Mouse (Mus musculus) liver, embryonic 14.5 days (tissue): ENCODE measurements around the gene Cpsf6. TPM values are rescaled to one million over a fixed set of nuclear protein-coding genes. Genes with fewer than 3 reads are reported as not detected.
A peak's percentile ranks its signal among the peaks of the same experiment; 100 is the strongest.

Experiments
- ATAC-seq: fragments of 200-750 bp; cut with Nextera tagmentation; 2 replicates; pipeline ENCODE4 v1.8.0; 2017; ENCODE audit warnings: moderate number of reproducible peaks, mild to moderate bottlenecking, moderate library complexity; ENCODE audit not compliant: insufficient read depth
- DNase-seq, 3 experiments: peaks; one replicate each; pipeline ENCODE4 v3.0.0-alpha.2; 2012 to 2013; ENCODE audit warnings: low read depth in 3 of 3, low spot score in 3 of 3
- H3K27ac ChIP-seq: fragments of 300-500 bp; sonication (generic); 2 replicates; pipeline ENCODE4 v1.5.1; 2014; ENCODE audit warnings: moderate library complexity, mild to moderate bottlenecking, control low read depth, inconsistent platforms
- H3K27me3 ChIP-seq: fragments of 300-500 bp; sonication (generic); 2 replicates; pipeline ENCODE4 v1.6.1; 2014; ENCODE audit warnings: mild to moderate bottlenecking, low read length, moderate library complexity; ENCODE audit not compliant: control insufficient read depth, insufficient read depth
- H3K36me3 ChIP-seq: fragments of 300-500 bp; sonication (generic); replicated peaks from 2 replicates; pipeline ENCODE4 v1.6.1; 2014; ENCODE audit warnings: low read depth; ENCODE audit not compliant: control insufficient read depth, insufficient read depth
- H3K4me1 ChIP-seq, 2 experiments: fragments of 200-500 bp in 1 of 2; fragments of 300-500 bp in 1 of 2; sonication (generic) in 1 of 2; replicated peaks; 2 replicates each; pipeline ENCODE4 v1.6.1; 2012 to 2014; ENCODE audit warnings: antibody characterized with exemption in 1 of 2, inconsistent platforms in 1 of 2, low read length in 1 of 2; ENCODE audit not compliant: control insufficient read depth in 2 of 2, insufficient read depth in 2 of 2
- H3K4me2 ChIP-seq: fragments of 300-500 bp; sonication (generic); 2 replicates; pipeline ENCODE4 v1.6.1; 2014; ENCODE audit warnings: low read depth, mild to moderate bottlenecking, control low read depth, moderate library complexity
- H3K4me3 ChIP-seq, 2 experiments: fragments of 200-500 bp in 1 of 2; fragments of 300-500 bp in 1 of 2; sonication (generic) in 1 of 2; 2 replicates each; pipeline ENCODE4 v1.5.1; 2012 to 2014; ENCODE audit warnings: low read depth in 2 of 2, low read length in 2 of 2, mild to moderate bottlenecking in 2 of 2, control low read depth in 1 of 2, inconsistent platforms in 1 of 2, moderate library complexity in 1 of 2; ENCODE audit not compliant: insufficient read depth in 1 of 2
- H3K9ac ChIP-seq: fragments of 300-500 bp; sonication (generic); replicated peaks from 2 replicates; pipeline ENCODE4 v1.6.1; 2014; ENCODE audit warnings: mild to moderate bottlenecking, control low read depth, moderate library complexity
- H3K9me3 ChIP-seq: fragments of 300-500 bp; sonication (generic); 2 replicates; pipeline ENCODE4 v1.6.1; 2016; ENCODE audit warnings: low read length, mixed read lengths; ENCODE audit not compliant: control insufficient read depth
- CTCF ChIP-seq: IDR thresholded peaks from 2 replicates; pipeline ENCODE4 v1.5.1; 2016; ENCODE audit warnings: antibody characterized with exemption, low read depth, control low read depth
- EP300 ChIP-seq: IDR thresholded peaks from 2 replicates; pipeline ENCODE4 v1.6.1; 2016; ENCODE audit warnings: antibody characterized with exemption, low read depth
- WGBS: fragments of 180-500 bp; shearing (Covaris S2); extraction: QIAGEN DNeasy Blood & Tissue Kit; methylation state at CpG from one replicate; pipeline ENCODE4 v1.1.7; 2014; ENCODE audit not compliant: insufficient replicate concordance; 5-methylcytosine and 5-hydroxymethylcytosine counted together
- polyA plus RNA-seq, 2 experiments: library from polyadenylated mRNA; depleted of rRNA in 1 of 2; stranded (reverse) in 1 of 2; unstranded in 1 of 2; fragments of >200 nt; fragmentation: Nextera tagmentation in 1 of 2; extraction: Ambion mirVana in 1 of 2; gene quantifications; 2 replicates each; pipeline versions ENCODE4 v1.2.1 to v1.2.3; 2012 to 2014

Cpsf6 gene
- polyA plus RNA-seq, 2 experiments, result 27.5 to 51.7 TPM

- WGBS, result 61% methylated on average over 16 of the region's 16 CpGs
- Histone ChIP-seq H3K27ac (no peak overlapping the region), H3K4me2 (peak overlapping the region; percentile 69), H3K36me3 (no peaks in the 10 kb centered on the region), H3K4me3 (peak overlapping the region; percentile 50 to 64), H3K9ac (no peak overlapping the region), H3K9me3 (no peaks in the 10 kb centered on the region), H3K4me1 (peaks cover 0 to 24% of the 10 kb centered on the region in 2 experiments; a peak in 3 of 4 replicates), H3K27me3 (no peaks in the 10 kb centered on the region)
- ATAC-seq, result peak; percentile 12; the same call in 1 of the 2 replicates
- TF ChIP-seq CTCF (no peak), EP300 (no peak)
- no peak for DNase-seq
These were observed 37.0 kb upstream of the Cpsf6 start for GRCm38 (mm10) chr10:117416636-117417469.

GRCm38 (mm10) chr10:117416095-117416494 is 36.3 kb upstream of the Cpsf6 start:
- no peaks in the 10 kb centered on the region for H3K36me3 ChIP-seq
- no peak for TF ChIP-seq CTCF
- TF ChIP-seq EP300, result no peak
- no peaks in the 10 kb centered on the region for H3K9me3 ChIP-seq
- ATAC-seq (no peak), DNase-seq (no peak)
- no peak overlapping the region for H3K9ac ChIP-seq
- H3K27me3 ChIP-seq, result no peaks in the 10 kb centered on the region
- H3K4me3 ChIP-seq, result no peak overlapping the region
- 79% methylated on average over 9 of the region's 9 CpGs for WGBS
- H3K4me2 ChIP-seq, result no peak overlapping the region
- peaks cover 0 to 28% of the 10 kb centered on the region in 2 experiments; a peak in 3 of 4 replicates for H3K4me1 ChIP-seq
- H3K27ac ChIP-seq, result no peak overlapping the region

- Histone ChIP-seq H3K4me1 (peaks cover 0 to 28% of the 10 kb centered on the region in 2 experiments; a peak in 3 of 4 replicates), H3K27ac (no peak overlapping the region), H3K27me3 (no peaks in the 10 kb centered on the region), H3K4me3 (no peak overlapping the region), H3K4me2 (no peak overlapping the region), H3K9ac (no peak overlapping the region), H3K9me3 (no peaks in the 10 kb centered on the region), H3K36me3 (no peaks in the 10 kb centered on the region)
- DNase-seq (no peak), ATAC-seq (no peak)
- TF ChIP-seq CTCF (no peak), EP300 (no peak)
- 80% methylated on average over 6 of the region's 6 CpGs for WGBS
These were observed 35.7 kb upstream of the Cpsf6 start for GRCm38 (mm10) chr10:117415364-117416057.

- ATAC-seq (no peak), DNase-seq (no peak)
- Histone ChIP-seq H3K9ac (no peak overlapping the region), H3K36me3 (no peaks in the 10 kb centered on the region), H3K4me2 (no peak overlapping the region), H3K9me3 (no peaks in the 10 kb centered on the region), H3K27me3 (no peaks in the 10 kb centered on the region), H3K4me1 (peaks cover 0 to 28% of the 10 kb centered on the region in 2 experiments; a peak in 3 of 4 replicates), H3K27ac (no peak overlapping the region), H3K4me3 (no peak overlapping the region)
- WGBS, result 50% methylated on average over 1 of the region's 1 CpGs
- TF ChIP-seq EP300, result no peak
- TF ChIP-seq CTCF, result no peak
These were observed 34.9 kb upstream of the Cpsf6 start for GRCm38 (mm10) chr10:117414726-117415125.
